Mouse (Mus musculus) regulatory T cell (primary cell): ENCODE results near the gene Notch4.
"Not testable (repeated sequence)": the region's sequence is repeated elsewhere in the genome, so short reads cannot be mapped to it uniquely, and the experiment has no call there.

Experiments
- in situ Hi-C: fragments of 300-600 bp; cut with MboI, MseI; formaldehyde crosslinking; loops from one replicate; pipeline ENCODE4 v1.15.1; 2025; ENCODE audit warnings: high pct_unique_total_duplicates

Notch4 gene

GRCm38 (mm10) chr17:34564003-34564421 lies at the start of gene Notch4:
Gene Notch4, plus strand, starts transcription at chr17:34564268.
- in situ Hi-C loops: no loop called here

DNA sequence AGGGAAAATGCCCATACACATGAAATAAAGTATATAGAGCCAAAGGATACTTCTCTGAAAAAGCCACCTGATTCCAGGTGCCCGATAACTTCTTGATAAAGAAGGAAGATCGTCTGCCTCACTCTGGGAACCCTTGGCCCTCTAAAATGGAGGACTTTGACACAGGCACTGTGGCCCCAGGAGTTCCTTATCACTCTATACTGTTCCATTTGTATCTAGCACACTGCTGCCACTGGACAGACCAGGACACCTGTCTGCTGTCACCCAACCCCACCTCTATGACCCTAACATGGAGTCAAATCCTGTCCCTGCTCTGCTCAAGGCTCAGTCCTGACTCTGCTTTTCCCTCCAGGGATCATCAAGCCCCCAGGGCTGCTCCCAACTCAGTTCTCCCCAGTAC lies 47.6 kb upstream of the Notch4 start:
- in situ Hi-C loops: no loop called here

DNA sequence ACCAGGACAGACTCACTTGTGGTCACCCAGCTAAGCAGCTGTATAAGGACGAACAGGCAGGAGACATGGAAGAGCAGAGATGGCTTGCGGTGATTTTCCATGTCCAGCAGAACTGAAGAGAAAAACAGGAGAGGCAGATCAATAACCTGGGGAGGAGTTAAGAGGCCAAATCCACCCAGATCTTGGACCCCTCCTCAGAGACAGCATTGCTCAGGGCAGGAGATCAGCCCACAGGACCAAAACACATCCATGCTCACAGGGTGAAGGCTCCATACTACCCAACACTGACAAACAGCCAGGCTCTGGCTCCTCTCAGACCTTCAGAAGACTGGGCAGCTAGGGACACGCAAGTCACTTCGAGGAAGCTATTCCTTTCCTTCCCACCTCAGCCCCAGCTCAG lies 46.8 kb upstream of the Notch4 start, which contains the start of gene Btnl6:
TSS of gene Btnl6 (minus strand) at position 101 of the 400 bp plus-strand sequence.
- in situ Hi-C loops: no loop called here

- in situ Hi-C loops: no loop called here
Observed at GRCm38 (mm10) chr17:34517795-34518194, 46.3 kb upstream of the Notch4 start.

DNA sequence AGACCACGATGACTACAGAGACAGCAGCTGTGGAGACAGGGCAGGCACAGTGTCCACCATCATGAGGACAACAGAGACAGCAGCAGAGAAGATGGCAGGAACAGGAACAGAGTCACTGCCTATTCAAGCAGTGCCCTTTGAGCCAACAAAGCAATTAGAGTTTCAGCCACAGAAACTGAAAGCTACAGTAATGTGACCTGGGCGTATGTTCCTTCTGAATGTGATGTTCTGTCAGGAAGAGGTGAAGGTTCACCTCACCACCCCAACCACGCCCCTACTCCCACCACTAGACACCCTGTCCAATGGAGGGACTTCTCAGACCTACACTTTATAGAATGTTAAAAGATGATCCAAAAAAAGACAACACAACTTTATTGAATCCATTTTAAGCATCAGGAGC lies 45.5 kb upstream of the Notch4 start:
- in situ Hi-C loops: not testable (repeated sequence)

DNA sequence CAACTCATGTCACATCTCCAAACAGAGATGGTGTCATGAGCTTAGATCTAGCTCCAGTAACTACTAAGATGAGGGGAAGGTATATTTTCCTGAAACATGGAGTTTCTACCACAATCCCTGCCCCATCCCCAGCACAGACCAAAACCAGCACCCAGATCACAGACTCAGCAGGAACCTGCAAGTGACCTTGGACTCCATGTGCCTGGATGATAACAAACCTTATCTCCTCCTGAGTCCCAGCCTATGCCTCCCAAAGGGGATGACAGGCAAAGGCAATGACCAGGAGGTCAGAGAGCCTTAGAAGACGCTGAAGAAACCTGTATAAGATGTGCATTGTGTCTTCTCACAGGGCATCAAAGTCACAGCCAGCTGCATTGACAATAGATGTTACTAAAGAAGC lies 45.1 kb upstream of the Notch4 start:
- in situ Hi-C loops: no loop called here

GRCm38 (mm10) chr17:34532671-34533070 lies 31.4 kb upstream of the Notch4 start:
- in situ Hi-C loops: no loop called here

DNA sequence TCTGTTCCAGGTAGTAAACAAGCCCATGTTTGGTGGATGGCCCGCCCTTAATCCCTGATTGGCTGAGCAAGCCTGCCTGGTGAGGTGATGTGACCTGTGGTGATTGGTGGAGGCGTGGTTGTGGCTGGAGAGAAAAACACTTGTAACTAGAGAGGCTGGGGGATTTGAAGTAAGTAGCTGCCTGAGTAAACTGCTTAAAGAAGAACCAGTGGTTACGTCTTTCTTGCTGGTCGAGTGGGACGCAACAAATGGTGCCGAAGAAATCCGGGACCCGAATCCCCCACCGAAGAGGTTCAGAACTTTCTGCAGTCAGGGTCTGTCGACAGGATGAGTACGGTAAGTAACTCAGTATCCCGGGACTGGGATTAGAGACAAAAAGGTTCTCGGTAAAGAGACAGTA lies 20.5 kb upstream of the Notch4 start:
- in situ Hi-C loops: not testable (repeated sequence)

GRCm38 (mm10) chr17:34546797-34547196 lies 17.3 kb upstream of the Notch4 start:
- in situ Hi-C loops: no loop called here

- in situ Hi-C loops: no loop called here
Observed at GRCm38 (mm10) chr17:34547601-34548000, 16.5 kb upstream of the Notch4 start.

- in situ Hi-C loops: no loop called here
Observed at GRCm38 (mm10) chr17:34549156-34549555, 14.9 kb upstream of the Notch4 start.

- in situ Hi-C loops: loop anchor here (5.0 kb wide), 2 partner anchors 38 to 103 kb away; no protein-coding TSS in a partner anchor
Observed at GRCm38 (mm10) chr17:34549843-34550242, 14.2 kb upstream of the Notch4 start.

DNA sequence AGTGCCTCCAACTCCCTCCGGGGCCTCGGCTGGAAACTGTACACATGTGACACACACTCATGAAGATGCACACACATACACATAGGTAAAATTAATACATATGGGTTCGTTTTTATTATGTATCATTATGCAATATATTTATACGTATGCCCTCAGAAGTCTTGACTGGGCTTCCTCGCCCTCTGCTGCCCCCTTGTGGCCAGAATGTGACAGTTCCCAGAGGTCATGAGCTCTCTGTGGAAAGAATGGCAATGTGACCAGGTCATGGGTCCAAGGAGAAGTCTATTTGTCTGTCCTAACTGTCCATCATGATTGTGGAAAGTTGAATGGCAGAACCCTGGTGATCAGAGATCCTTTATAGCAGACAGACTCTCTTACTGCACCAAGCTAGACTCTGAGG lies 8.6 kb upstream of the Notch4 start:
- in situ Hi-C loops: no loop called here

DNA sequence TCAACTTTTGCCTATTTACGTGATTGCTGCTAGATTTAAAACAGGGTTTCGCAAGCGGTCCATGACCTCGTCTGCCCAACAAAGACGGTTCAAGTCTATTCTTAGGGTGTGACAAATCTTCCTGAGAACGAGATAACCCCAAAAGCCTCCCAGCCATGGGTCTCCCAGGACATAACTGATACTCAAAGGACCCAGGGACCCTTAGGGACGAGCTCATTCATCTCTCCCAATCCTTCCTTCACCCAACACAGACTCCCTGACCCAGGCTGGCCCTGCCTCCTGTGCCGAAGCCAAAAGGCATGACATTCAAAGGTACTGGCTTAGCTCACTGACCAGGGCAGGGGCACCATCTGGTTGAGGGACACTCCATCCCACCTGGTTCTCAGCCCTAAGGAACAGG lies 7.7 kb upstream of the Notch4 start:
- in situ Hi-C loops: no loop called here

DNA sequence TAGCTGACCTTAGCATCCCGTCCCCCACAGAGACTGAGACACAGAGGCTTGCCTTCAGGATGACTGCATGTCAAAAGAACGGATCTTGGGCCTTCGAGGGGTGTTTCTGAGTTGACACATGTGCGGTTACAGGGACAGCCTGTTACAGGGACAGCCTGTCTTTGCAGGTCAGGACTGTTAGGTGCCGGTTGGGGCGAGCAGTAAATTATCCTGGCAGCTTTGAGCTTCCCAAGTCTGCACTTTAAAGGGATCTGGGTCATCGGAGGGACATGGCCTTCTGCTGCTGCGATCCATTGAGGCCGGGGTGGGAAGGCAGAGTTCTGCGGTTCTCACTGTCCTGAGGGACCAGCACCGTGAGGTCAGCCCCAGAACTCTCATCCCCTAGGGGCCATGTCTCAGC lies 6.7 kb upstream of the Notch4 start:
- in situ Hi-C loops: no loop called here

DNA sequence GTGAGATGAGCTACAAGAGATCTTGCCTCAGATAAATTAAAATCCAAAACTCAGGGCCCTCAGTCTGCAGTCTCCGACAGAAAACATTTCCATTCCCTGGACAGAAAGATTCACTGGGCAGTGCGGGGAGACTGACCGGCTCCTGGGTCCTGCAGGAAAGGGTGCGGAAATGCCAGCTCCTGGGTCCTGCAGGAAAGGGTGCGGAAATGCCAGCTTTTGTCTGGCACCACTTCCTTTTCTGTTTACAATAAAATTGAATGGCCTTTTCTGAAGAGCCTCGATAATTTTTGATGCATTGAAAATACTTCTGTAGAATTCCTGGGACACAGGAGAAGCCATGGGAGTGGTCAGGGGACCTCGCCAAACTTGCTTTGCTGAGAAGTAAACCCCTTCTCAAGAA lies 5.0 kb upstream of the Notch4 start:
- in situ Hi-C loops: no loop called here

GRCm38 (mm10) chr17:34559895-34560294 lies 4.2 kb upstream of the Notch4 start:
- in situ Hi-C loops: no loop called here

GRCm38 (mm10) chr17:34560438-34560837 lies 3.6 kb upstream of the Notch4 start:
- in situ Hi-C loops: no loop called here

- in situ Hi-C loops: no loop called here
Observed at GRCm38 (mm10) chr17:34561200-34561599, 2.9 kb upstream of the Notch4 start.

DNA sequence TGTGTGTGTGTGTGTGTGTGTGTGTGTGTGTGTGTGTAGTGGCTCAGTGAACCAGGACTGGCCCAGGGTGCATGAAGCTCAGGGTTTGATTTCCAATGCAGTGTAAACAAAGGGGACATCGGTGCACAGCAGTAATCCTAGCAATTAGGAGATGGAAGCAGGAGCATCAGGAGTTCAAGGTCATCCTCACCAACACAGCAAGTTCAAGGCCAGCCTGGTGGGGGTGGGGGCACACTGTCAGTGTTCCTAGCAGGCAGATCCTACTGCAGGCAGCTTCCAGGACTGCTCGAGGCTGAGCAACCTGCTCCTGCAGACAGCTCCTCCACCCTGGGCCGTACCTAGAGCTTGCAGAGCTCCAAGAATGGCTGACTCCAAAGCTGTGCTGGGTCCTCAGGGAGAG lies 1.5 kb upstream of the Notch4 start:
- in situ Hi-C loops: no loop called here

DNA sequence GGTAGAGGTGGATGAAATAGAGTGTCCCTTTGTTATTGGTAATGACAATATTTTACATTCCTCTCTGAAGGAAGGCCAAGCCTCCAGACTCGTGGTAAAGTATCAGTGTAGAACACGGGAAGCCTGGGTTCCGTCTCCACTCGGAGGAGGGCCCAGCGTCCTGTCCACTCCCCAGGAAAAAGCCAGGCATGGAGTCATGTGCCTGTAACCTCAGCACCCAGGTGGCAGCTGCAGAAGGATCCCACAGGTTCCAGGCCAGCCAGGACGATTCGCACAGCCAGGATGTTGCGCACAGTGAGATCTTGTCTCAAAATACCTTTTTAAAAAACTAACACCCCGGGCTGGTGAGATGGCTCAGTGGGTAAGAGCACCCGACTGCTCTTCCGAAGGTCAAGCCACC lies 714 bp upstream of the Notch4 start:
- in situ Hi-C loops: no loop called here

DNA sequence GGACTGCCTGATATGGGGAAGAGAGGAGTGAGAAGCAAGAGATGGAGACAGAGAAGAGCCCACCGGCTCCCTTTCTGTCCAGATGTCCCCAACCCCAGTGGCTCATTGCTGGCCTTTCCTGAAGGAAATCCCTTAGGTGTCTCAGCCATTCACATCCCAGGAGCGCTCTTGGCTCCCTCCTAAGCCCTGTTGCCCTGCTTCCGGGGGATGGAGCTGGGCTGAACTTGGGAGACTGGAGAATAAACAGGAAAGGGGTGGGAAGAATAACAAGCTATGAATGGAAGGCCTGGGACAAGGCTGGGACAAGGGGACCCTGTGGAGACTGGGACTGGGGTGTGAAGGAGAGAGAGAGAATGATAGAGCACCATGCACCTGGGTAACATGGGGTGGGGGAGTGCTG lies 728 bp downstream of the Notch4 start:
- in situ Hi-C loops: loop anchor here (5.0 kb wide), 1 partner anchor 48 kb away; no protein-coding TSS in a partner anchor

GRCm38 (mm10) chr17:34567311-34567710 lies 3.2 kb downstream of the Notch4 start:
- in situ Hi-C loops: loop anchor here (5.0 kb wide), 1 partner anchor 45 kb away; no protein-coding TSS in a partner anchor

GRCm38 (mm10) chr17:34568421-34568820 lies 4.4 kb downstream of the Notch4 start:
- in situ Hi-C loops: loop anchor here (5.0 kb wide), 1 partner anchor 44 kb away; no protein-coding TSS in a partner anchor
